Mouse (Mus musculus): ENCODE results near the gene Nup133.

DNA sequence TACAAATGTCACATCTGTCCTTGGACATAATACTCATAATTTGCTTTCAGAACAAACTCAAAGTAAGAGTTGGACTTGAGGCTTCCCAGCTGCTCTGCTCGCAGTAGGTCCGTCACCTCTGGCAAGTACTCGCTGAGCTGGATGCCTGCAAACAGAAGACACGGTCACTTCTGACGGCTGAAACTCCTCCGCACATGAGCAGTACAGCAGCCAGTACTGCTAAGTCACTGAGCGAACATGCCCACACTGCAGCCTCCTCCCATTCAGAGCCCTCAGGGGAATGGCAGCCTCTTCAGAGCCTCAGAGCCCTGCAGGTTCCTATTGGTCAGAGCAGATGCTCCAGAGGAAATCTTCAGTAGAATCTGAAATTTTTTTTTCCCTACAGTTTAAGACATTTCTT, 49.7 kb downstream of the Nup133 start:
- no peak for TF ChIP-seq CTCF (IDR thresholded peaks at IDR 0.05; ENCODE audit: low read depth, low read length)
- no peak for TF ChIP-seq POLR2A (IDR thresholded peaks at IDR 0.05; ENCODE audit: borderline replicate concordance, low read depth, low read length)

All from bone marrow macrophage, adult 2 months (primary cell).